Mouse (Mus musculus) cerebellum, postnatal 36 days (tissue): ENCODE results near the gene Gm17324.
"Not testable (repeated sequence)": the region's sequence is repeated elsewhere in the genome, so short reads cannot be mapped to it uniquely, and the experiment has no call there.

Source experiments
- DNase-seq, 2 experiments: peaks; one replicate each; pipeline ENCODE4 v3.0.0; 2021 to 2022; ENCODE audit warnings: mixed read lengths in 2 of 2

The Gm17324 gene

GRCm38 (mm10) chr9:78447973-78448873 is at the start of gene Gm17324, which contains the start of gene Mto1:
Gm17324 (minus strand) TSS chr9:78448786.
Mto1 (plus strand) TSS chr9:78448208.
- peak; percentile 88 to 89 for DNase-seq

- no peak for DNase-seq
Observed at GRCm38 (mm10) chr9:78493171-78493570, 44.6 kb upstream of the Gm17324 start.

DNA sequence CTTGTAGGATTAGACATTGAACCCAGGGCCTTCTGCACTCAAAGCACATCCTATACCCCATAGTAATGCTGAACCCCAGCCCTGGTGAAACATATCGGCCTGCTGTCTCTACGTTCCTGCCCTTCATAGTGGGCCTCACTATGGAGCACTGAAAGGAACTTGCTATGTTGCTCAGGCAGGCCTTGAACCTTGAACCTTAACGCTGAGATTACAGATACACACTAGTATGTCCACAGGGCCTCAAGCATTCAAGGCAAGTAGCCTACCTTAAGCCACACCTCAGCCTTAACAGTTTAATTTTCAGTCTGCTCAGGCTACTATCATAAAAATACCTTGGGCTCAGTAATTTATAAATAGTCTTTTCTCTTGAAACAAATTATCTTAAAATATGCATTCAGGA is 43.7 kb upstream of the Gm17324 start:
- no peak for DNase-seq

- DNase-seq, result no peak
Observed at GRCm38 (mm10) chr9:78491169-78491568, 42.6 kb upstream of the Gm17324 start.

GRCm38 (mm10) chr9:78488890-78489420 is 40.4 kb upstream of the Gm17324 start, which contains the start of gene Eef1a1:
Eef1a1 (minus strand) TSS chr9:78489151.
- peak; percentile 50 to 58 for DNase-seq

GRCm38 (mm10) chr9:78488021-78488420 is 39.4 kb upstream of the Gm17324 start:
- DNase-seq, result not testable (repeated sequence)

DNA sequence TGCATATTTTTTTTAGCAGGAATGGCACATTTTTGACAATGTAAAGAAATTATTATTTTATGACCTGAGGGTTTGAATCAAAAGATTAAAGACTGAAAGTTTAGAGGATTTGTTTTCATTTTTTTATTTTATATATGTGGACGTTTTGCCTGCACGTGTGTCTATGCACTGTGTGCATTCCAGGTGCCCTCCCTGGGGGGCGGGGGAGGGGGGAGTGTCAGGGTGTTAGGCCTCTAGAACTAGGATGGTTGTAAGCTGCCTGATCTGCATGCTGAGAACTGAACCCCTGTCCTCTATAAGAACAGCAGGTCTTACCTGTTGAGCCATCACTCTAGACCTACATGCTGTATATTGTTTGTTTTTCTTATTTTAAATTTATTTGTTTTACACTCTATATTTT is 36.1 kb upstream of the Gm17324 start:
- DNase-seq, result no peak

- no peak for DNase-seq
Observed at GRCm38 (mm10) chr9:78482386-78482785, 33.8 kb upstream of the Gm17324 start.

- peak; percentile 92 to 95 for DNase-seq
Observed at GRCm38 (mm10) chr9:78481423-78482331, 33.1 kb upstream of the Gm17324 start.

- DNase-seq, result peak; percentile 71 to 73
Observed at GRCm38 (mm10) chr9:78480706-78481358, 32.2 kb upstream of the Gm17324 start.

DNA sequence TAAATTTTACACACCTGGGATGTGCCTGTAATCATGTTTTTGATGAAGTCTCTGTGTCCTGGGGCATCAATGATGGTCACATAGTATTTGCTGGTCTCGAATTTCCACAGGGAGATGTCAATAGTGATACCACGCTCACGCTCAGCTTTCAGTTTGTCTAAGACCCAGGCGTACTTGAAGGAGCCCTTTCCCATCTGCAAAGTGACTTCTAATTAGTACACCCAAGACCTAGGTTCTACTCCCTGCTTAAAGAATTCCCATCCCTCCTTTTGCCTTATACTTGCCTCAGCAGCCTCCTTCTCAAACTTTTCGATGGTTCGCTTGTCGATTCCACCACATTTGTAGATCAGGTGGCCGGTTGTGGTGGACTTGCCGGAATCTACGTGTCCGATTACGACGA is 31.6 kb upstream of the Gm17324 start:
- DNase-seq, result not testable (repeated sequence)

DNA sequence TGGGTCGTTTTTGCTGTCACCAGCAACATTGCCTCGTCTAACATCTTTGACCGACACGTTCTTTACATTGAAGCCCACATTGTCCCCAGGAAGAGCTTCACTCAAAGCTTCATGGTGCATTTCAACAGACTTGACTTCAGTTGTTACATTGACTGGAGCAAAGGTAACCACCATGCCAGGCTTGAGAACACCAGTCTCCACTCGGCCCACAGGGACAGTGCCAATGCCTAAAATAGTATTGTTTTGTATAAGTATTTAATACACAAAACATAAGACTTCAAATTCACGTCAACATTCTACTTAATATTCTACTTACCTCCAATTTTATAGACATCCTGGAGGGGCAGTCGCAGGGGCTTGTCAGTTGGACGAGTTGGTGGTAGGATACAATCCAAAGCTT is 30.7 kb upstream of the Gm17324 start:
- not testable (repeated sequence) for DNase-seq

DNA sequence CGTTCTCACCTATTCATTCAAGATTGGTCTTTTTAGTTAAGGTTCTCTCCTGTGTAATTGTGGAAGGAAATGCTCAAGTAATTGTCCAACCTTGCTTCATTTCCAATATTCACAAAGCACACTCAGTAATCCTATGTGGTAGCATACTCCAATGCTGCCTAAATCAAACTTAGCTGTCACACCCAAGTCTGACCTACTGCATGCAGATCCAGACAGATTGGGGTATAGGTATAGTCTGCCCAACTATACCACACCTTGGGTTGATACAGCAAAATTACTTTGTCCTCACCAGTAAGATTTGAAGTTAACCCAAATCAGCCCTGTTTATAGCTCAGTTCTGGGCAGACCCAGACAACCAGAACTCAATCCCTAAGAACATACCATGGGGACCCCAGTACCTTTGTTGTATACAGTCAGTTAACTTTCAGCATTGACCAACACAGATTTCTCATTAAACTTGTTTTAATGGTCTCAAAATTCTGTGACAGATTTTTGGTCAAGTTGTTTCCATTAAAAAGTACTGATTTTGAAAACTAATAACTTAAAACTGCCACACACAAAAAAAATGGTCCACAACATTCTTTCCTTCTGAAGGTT is 29.5 kb upstream of the Gm17324 start:
- not testable (repeated sequence) for DNase-seq

DNA sequence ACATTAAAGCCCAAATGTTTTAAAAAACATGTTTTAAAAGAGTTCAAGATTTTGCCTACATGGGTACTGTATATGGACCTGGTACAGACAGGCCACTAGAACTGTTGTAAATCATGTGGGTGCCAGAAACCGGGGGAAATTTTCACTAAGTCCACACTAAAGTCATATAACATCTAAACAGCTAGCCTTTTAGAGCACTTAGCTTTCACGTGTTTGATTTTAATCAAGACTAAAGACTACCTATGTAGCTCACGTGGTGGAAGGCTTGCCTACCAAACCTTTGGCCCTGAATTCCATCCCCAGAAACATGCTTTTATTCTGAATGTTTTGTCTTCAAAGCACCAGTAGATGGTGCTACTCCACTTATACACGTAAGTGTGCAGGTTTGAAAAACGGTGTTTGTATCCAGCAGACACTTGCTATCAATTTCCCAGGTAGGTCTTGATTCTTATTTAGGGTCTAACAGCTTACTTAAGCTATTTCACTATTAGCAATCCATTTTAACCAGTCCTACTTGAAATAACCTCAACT is 28.5 kb upstream of the Gm17324 start:
- DNase-seq, result no peak

- no peak for DNase-seq
Observed at GRCm38 (mm10) chr9:78476531-78477020, 28.0 kb upstream of the Gm17324 start.

DNA sequence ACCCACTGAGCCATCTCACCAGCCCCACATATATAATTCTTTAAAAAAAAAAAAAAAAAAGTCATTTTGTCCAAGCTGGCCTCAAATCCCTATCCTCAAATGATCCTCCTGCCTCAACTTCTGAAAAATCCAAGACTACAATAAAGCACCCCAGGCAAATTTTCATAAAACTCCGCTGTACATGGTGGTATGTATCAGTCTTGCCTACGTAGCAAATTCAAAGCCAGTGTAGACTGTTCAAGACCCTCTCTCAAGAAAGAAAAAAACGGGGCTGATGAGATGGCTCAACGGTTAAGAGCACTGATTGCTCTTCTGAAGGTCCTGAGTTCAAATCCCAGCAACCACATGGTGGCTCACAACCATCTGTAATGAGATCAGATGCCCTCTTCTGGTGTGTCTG is 27.3 kb upstream of the Gm17324 start:
- DNase-seq, result no peak

DNA sequence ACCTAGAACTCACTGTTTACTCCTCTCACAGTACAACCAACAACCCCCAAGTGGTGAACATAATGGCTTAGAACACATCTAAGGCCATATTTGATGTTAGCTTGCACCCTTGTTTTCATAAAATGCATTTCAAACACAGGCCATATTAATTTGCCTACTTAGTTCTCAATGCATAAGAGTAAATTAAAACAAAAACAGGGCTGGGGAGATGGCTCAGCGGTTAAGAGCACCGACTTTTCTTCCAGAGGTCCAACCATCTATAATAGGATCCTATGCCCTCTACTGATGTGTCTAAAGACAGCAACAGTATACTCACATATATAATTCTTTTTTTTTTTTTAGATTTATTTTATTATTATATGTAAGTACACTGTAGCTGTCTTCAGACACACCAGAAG is 26.8 kb upstream of the Gm17324 start:
- no peak for DNase-seq

- no peak for DNase-seq
Observed at GRCm38 (mm10) chr9:78474771-78475382, 26.3 kb upstream of the Gm17324 start.

DNA sequence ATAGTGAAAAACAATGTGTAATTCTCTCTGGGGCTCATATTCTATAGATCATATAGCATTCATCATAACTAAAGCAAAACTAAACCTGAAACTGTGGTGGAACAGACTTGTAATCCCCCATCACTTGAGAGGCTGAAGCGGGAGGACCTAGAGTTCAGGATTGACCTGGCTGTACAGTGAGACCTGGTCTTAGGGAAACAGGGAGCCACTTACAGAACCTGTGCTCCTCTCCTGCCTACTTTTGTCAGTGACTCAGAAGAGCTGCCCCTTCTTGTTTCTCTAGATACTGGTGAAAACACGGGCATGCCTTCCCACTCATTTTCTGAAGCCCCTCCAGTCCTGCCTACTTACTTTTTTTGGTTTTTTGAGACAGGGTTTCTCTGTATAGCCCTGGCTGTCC is 25.7 kb upstream of the Gm17324 start:
- no peak for DNase-seq

GRCm38 (mm10) chr9:78473588-78473987 is 25.0 kb upstream of the Gm17324 start:
- no peak for DNase-seq

- no peak for DNase-seq
Observed at GRCm38 (mm10) chr9:78465725-78466124, 17.1 kb upstream of the Gm17324 start.
